Mouse (Mus musculus) olfactory bulb, adult 2 months (tissue): Measurements from ENCODE around the gene Nudt1.

ENCODE experiments used
- CTCF ChIP-seq: fragments of 200-500 bp; IDR thresholded peaks from 2 replicates; pipeline ENCODE4 v1.5.1; 2012; ENCODE audit warnings: low read depth, mild to moderate bottlenecking, low read length, moderate library complexity; ENCODE audit not compliant: insufficient read depth
- POLR2A ChIP-seq: fragments of 200-500 bp; IDR thresholded peaks from 2 replicates; pipeline ENCODE4 v1.6.1; 2012; ENCODE audit warnings: mild to moderate bottlenecking, low read depth, low read length, moderate library complexity; ENCODE audit not compliant: insufficient read depth

DNA sequence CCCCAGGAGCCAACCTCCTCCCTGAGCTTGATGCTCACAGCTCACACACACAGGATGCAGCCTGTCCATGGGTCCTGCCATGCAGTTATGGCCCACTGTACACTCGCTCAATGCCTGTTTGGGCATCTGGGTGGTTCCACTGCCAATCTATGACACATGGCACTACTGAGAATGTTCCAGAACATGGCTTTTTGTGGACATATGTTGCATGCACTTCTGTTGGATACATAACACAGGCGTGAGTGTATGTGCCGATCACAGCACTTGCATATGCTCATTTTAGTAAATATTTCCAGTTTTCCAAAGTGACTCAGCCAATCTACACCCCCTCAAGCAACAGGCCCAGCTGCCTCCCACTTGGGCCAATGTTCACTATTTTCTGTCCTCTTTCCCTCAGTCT, 50.2 kb downstream of the Nudt1 start:
- TF ChIP-seq CTCF, result no peak
- no peak for TF ChIP-seq POLR2A
